Mouse (Mus musculus): ENCODE measurements around the gene Gm9844.

DNA sequence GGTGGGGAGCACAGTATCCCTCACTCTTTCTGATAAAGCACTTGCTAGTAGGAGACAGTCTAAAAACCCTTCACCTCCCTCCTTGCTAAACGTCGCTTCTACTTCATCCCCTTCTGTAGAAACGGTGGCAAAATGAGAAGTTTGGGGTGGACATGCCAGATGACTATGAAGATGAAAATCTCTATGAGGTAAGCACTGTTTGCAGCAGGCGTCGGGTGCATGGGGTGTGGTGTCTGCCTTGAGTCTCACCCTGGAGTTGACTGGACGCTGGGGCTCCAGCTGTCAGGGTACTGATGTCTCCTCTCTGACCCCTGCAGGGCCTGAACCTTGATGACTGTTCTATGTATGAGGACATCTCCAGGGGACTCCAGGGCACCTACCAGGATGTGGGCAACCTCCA is 39.1 kb downstream of the Gm9844 start:
- no peak for TF ChIP-seq GATA1 (IDR thresholded peaks at IDR 0.05; ENCODE audit: borderline replicate concordance, low read length)
- TF ChIP-seq FLI1 (IDR thresholded peaks at IDR 0.05; ENCODE audit: low read length) = no peak

Measured in megakaryocyte, embryonic 14.5 days (primary cell).